Mouse (Mus musculus) myocyte (in vitro differentiated cells): Measurements from ENCODE around the gene Pccb. TPM values are rescaled to one million over a fixed set of nuclear protein-coding genes. Genes with fewer than 3 reads are reported as not detected.

ENCODE experiments used
- H3K27me3 ChIP-seq: one replicate; pipeline ENCODE4 v1.6.1; 2011; ENCODE audit not compliant: control insufficient read depth, insufficient read depth, insufficient read length
- H3K36me3 ChIP-seq: one replicate; pipeline ENCODE4 v1.6.1; 2011; ENCODE audit not compliant: control insufficient read depth, insufficient read depth
- H3K4me2 ChIP-seq: one replicate; pipeline ENCODE4 v1.6.1; 2011; ENCODE audit warnings: low read depth, control low read depth
- H3K4me3 ChIP-seq: one replicate; pipeline ENCODE4 v1.5.1; 2011; ENCODE audit warnings: mild to moderate bottlenecking, control low read depth, moderate library complexity
- H3K79me2 ChIP-seq: one replicate; pipeline ENCODE4 v1.6.1; 2011; ENCODE audit not compliant: control insufficient read depth, insufficient read depth
- H3ac ChIP-seq: one replicate; pipeline ENCODE4 v1.6.1; 2011; ENCODE audit not compliant: control insufficient read depth, insufficient read length
- CEBPB ChIP-seq: IDR thresholded peaks from 2 replicates; pipeline ENCODE4 v1.6.1; 2011; ENCODE audit warnings: mild to moderate bottlenecking, moderate library complexity; ENCODE audit not compliant: poor library complexity, insufficient read depth, severe bottlenecking
- E2F4 ChIP-seq: IDR thresholded peaks from one replicate; pipeline ENCODE4 v1.6.1; 2011; ENCODE audit warnings: mild to moderate bottlenecking, control low read depth, moderate library complexity; ENCODE audit not compliant: insufficient read depth
- MAX ChIP-seq: IDR thresholded peaks from one replicate; pipeline ENCODE4 v1.6.1; 2011; ENCODE audit warnings: low read depth, mild to moderate bottlenecking, control low read depth
- MYOD1 ChIP-seq, 3 experiments: IDR thresholded peaks; one replicate each; pipeline ENCODE4 v1.6.1; 2011; ENCODE audit warnings: control low read depth in 2 of 3, low read depth in 2 of 3, mild to moderate bottlenecking in 2 of 3, moderate library complexity in 1 of 3; ENCODE audit not compliant: insufficient read length in 2 of 3, control insufficient read depth in 1 of 3
- MYOG ChIP-seq, 3 experiments: IDR thresholded peaks; one replicate each; pipeline ENCODE4 v1.6.1; 2011; ENCODE audit warnings: control low read depth in 2 of 3, low read depth in 2 of 3, mild to moderate bottlenecking in 2 of 3; ENCODE audit not compliant: insufficient read length in 2 of 3, control insufficient read depth in 1 of 3, insufficient read depth in 1 of 3
- POLR2A ChIP-seq: IDR thresholded peaks from one replicate; pipeline ENCODE4 v1.6.1; 2011; ENCODE audit warnings: low read depth, mild to moderate bottlenecking, control low read depth, moderate library complexity; ENCODE audit not compliant: insufficient read length
- POLR2AphosphoS2 ChIP-seq: IDR thresholded peaks from one replicate; pipeline ENCODE4 v1.6.1; 2011; ENCODE audit warnings: low read depth, control low read depth; ENCODE audit not compliant: insufficient read length
- REST ChIP-seq: IDR thresholded peaks from one replicate; pipeline ENCODE4 v1.6.1; 2011; ENCODE audit warnings: mild to moderate bottlenecking, control low read depth, moderate library complexity; ENCODE audit not compliant: insufficient read depth, insufficient read length
- SRF ChIP-seq: IDR thresholded peaks from one replicate; pipeline ENCODE4 v1.6.1; 2011; ENCODE audit warnings: low read depth; ENCODE audit not compliant: control insufficient read depth, insufficient read length
- TCF12 ChIP-seq: IDR thresholded peaks from one replicate; pipeline ENCODE4 v1.6.1; 2011; ENCODE audit warnings: mild to moderate bottlenecking, control low read depth; ENCODE audit not compliant: poor library complexity, insufficient read depth, severe bottlenecking
- TCF3 ChIP-seq: IDR thresholded peaks from one replicate; pipeline ENCODE4 v1.6.1; 2011; ENCODE audit warnings: low read depth, control low read depth; ENCODE audit not compliant: insufficient read length
- USF1 ChIP-seq: IDR thresholded peaks from one replicate; pipeline ENCODE4 v1.6.1; 2011; ENCODE audit warnings: low read depth, mild to moderate bottlenecking, control low read depth, moderate library complexity
- polyA plus RNA-seq: library from polyadenylated mRNA; unstranded; fragments of >200 nt; fragmentation: generic; extraction: Trizol; gene quantifications from one replicate; pipeline ENCODE4 v1.2.1, GENCODE M21; 2012; ENCODE audit warnings: missing spikeins

Gene Pccb
- polyA plus RNA-seq, 1 experiment: 46.8 TPM

DNA sequence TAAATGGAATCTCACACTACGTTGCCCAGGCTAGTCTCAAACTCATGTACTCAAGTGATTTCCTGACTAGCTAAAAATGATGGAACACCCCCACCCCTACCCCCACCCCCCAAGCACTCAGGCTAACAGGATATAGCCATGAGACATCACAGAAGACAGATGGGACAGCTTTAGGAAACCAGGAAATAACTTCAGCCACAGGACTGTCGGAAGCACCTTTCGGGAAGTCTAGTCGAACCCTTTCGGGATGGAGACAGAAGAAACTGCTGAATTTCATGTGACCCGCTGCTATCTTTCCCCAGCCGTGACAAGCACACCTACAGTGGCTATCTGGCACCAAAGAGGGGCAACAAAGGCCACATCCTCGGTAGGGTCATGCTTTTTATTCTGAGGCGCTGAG, 19.4 kb downstream of the Pccb start:
- TF ChIP-seq MYOD1 (IDR thresholded peaks at IDR 0.05; ENCODE audit: control insufficient read depth in 1 of 3, insufficient read length in 2 of 3, low read depth in 2 of 3) (no peak), SRF (no peak), MAX (no peak), TCF12 (no peak), USF1 (no peak), E2F4 (no peak), POLR2AphosphoS2 (no peak), MYOG (IDR thresholded peaks at IDR 0.05; ENCODE audit: control insufficient read depth in 1 of 3, insufficient read depth in 1 of 3, insufficient read length in 2 of 3, low read depth in 2 of 3) (no peak), POLR2A (no peak)
- Histone ChIP-seq H3K4me3 (no peak overlapping the region), H3K4me2 (no peak overlapping the region), H3ac (no peak overlapping the region), H3K79me2 (no peaks in the 10 kb centered on the region), H3K27me3 (no peaks in the 10 kb centered on the region), H3K36me3 (no peaks in the 10 kb centered on the region)

DNA sequence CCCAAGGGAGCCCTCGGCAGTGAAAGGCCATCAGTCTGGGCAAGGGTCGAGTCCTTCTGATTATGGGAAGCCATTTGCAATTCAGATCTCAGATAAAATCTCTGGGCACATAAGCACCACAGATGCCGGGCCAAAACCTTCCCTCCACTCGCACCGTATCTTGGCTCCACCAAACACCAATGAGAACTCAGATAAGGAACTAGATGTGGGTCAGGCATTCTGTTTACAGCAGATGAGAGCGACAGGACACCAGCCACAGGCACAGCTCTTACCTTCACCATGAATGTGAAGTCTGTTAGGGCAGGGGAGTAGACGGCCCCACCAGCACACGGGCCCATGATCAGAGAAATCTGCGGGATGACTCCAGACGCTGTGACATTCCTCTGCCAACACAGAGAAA, 22.3 kb downstream of the Pccb start:
- no peak overlapping the region for H3K4me3 ChIP-seq
- no peaks in the 10 kb centered on the region for H3K27me3 ChIP-seq
- no peak overlapping the region for H3ac ChIP-seq
- H3K36me3 ChIP-seq: no peaks in the 10 kb centered on the region
- no peak overlapping the region for H3K4me2 ChIP-seq
- TF ChIP-seq MAX: no peak
- no peak for TF ChIP-seq MYOD1 (IDR thresholded peaks at IDR 0.05; ENCODE audit: control insufficient read depth in 1 of 3, insufficient read length in 2 of 3, low read depth in 2 of 3)
- TF ChIP-seq POLR2A: no peak
- no peak for TF ChIP-seq E2F4
- no peak for TF ChIP-seq CEBPB
- no peak for TF ChIP-seq MYOG (IDR thresholded peaks at IDR 0.05; ENCODE audit: control insufficient read depth in 1 of 3, insufficient read depth in 1 of 3, insufficient read length in 2 of 3, low read depth in 2 of 3)
- no peak for TF ChIP-seq TCF3
- no peak for TF ChIP-seq POLR2AphosphoS2
- no peaks in the 10 kb centered on the region for H3K79me2 ChIP-seq

DNA sequence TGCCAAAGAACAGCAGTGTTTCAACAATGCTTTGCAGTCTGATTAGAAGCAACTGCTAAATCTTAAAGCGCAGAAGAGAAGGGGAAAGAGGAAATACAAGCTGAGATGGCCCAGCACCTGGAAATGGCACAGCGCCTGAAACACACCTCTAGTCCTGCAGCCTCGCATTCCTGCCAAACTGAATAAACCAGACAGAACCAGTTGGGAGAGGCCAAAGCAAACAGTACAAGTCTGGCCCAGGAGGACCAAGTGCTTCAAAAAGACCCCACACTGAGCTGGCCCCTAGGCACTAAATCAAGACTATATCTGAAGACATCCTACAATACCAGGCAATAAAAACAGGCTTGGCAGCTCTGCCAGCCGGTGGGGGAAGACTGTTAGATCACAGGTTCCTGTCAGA, 28.8 kb downstream of the Pccb start:
- no peak for TF ChIP-seq CEBPB
- no peak for TF ChIP-seq POLR2A
- TF ChIP-seq SRF: no peak
- TF ChIP-seq TCF3: no peak
- no peak for TF ChIP-seq USF1
- TF ChIP-seq E2F4: no peak
- Histone ChIP-seq H3K36me3 (no peaks in the 10 kb centered on the region), H3K27me3 (no peaks in the 10 kb centered on the region)

DNA sequence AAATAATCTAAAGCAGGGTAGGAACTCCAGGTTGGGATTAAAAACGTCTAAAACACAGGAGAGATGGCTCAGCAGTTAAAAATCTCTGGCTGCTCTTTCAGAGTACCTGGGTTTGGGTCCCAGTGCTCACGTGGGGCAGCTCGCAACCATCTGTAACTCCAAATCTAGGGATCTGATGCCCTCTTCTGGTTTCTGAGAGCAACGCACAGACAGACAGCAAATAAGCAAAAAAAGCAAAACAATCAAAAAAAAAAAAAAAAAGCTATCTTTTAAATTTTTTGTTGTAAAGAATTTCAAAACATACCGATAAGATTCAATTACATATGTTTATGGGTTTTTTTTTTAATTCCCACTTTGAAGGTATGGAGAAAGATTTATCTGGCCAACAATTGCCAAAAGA, 31.4 kb downstream of the Pccb start:
- H3K79me2 ChIP-seq: no peaks in the 10 kb centered on the region
- no peaks in the 10 kb centered on the region for H3K36me3 ChIP-seq
- no peak overlapping the region for H3K4me2 ChIP-seq
- H3ac ChIP-seq: no peak overlapping the region
- no peak for TF ChIP-seq E2F4
- no peak for TF ChIP-seq POLR2AphosphoS2
- TF ChIP-seq USF1: no peak
- no peak for TF ChIP-seq MAX
- no peak for TF ChIP-seq SRF
- TF ChIP-seq CEBPB: no peak
- no peak for TF ChIP-seq MYOG (IDR thresholded peaks at IDR 0.05; ENCODE audit: control insufficient read depth in 1 of 3, insufficient read depth in 1 of 3, insufficient read length in 2 of 3, low read depth in 2 of 3)
- H3K4me3 ChIP-seq: no peak overlapping the region
- no peaks in the 10 kb centered on the region for H3K27me3 ChIP-seq

More for the DNA sequence above, 28.8 kb downstream of the Pccb start:
- Histone ChIP-seq H3K4me3 (no peak overlapping the region), H3ac (no peak overlapping the region), H3K79me2 (no peaks in the 10 kb centered on the region), H3K4me2 (no peak overlapping the region)

DNA sequence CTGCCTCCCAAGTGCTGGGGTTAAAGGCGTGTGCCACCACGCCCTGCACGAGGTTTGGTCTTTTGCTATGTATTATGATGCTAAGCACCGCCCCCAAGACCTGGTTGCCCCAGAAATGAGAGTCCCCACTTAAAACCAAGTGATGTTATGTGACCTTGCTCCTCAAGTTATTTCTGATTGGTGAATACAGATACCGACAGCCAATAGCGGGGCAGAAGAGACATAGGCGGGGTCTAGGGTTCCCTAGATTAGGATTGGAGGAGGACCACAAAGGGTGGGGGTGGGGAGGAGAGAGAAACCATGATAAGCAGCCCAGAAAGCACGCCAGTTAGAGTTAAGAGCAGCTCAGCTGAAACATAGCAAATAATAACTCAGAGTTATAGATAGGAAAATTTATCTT, 31.9 kb downstream of the Pccb start:
- Histone ChIP-seq H3K79me2 (no peaks in the 10 kb centered on the region), H3K27me3 (no peaks in the 10 kb centered on the region), H3ac (no peak overlapping the region), H3K36me3 (no peaks in the 10 kb centered on the region), H3K4me2 (no peak overlapping the region), H3K4me3 (no peak overlapping the region)
- TF ChIP-seq TCF3 (no peak), E2F4 (no peak), USF1 (no peak)

DNA sequence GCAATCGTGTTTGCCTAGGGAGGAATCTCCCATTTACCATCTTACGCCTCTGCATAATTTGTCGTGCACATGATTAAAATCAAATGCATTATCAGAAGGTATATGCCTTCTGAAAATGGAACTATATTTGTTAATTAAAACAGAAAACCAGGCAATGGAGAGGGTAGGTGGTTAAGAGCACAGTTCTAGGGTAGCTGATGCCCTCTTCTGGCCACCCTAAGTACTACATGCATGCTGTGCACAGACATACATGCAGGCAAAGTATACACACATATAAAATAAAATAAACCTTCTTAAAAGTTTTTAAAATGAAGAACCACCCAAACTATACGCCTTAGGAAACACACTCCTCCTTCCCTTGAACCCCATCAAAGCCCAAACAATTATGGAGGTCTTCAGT, 32.6 kb downstream of the Pccb start:
- no peak overlapping the region for H3K4me2 ChIP-seq

More for the DNA sequence above, 32.6 kb downstream of the Pccb start:
- Histone ChIP-seq H3K27me3 (no peaks in the 10 kb centered on the region), H3K4me3 (no peak overlapping the region), H3K79me2 (no peaks in the 10 kb centered on the region), H3ac (no peak overlapping the region), H3K36me3 (no peaks in the 10 kb centered on the region)
- no peak for TF ChIP-seq USF1
- TF ChIP-seq CEBPB: no peak
- no peak for TF ChIP-seq MYOD1 (IDR thresholded peaks at IDR 0.05; ENCODE audit: control insufficient read depth in 1 of 3, insufficient read length in 2 of 3, low read depth in 2 of 3)
- no peak for TF ChIP-seq SRF
- no peak for TF ChIP-seq MAX
- TF ChIP-seq TCF3: no peak
- TF ChIP-seq REST: no peak
- no peak for TF ChIP-seq POLR2A
